Mouse (Mus musculus) embryonic stem cell, embryonic (primary cell): ENCODE data around the gene Med16.

ENCODE experiments used
- CTCF ChIA-PET, 4 experiments: fragments of 300-600 bp in 2 of 4; fragments of 350-600 bp in 2 of 4; sonication (Branson Sonifier 250); formaldehyde crosslinking; loops; one replicate each; lab custom pipeline; 2022; ENCODE audit warnings: inconsistent platforms in 2 of 4; lab: Charles Lee
- POLR2A ChIA-PET, 4 experiments: fragments of 300-600 bp in 2 of 4; fragments of 350-600 bp in 2 of 4; sonication (Branson Sonifier 250); formaldehyde crosslinking; loops; one replicate each; lab custom pipeline; 2022; ENCODE audit warnings: antibody characterized with exemption in 4 of 4, inconsistent platforms in 1 of 4; lab: Charles Lee

Med16 gene

GRCm38 (mm10) chr10:79936911-79937441 is 28.3 kb upstream of the Med16 start:
- ChIA-PET POLR2A (interaction anchor here in 2 of 4 experiments (0.5 to 1.4 kb wide), 4 partner anchors 17 to 83 kb away, joined by 3 to 4 read pairs (median 3); partner anchors contain the start of gene Ptbp1 (in 1 of the 2)), CTCF (interaction anchor here in 1 of 4 experiments (0.5 kb wide), 1 partner anchor 168 kb away, joined by 13 read pairs; no protein-coding TSS in a partner anchor)

DNA sequence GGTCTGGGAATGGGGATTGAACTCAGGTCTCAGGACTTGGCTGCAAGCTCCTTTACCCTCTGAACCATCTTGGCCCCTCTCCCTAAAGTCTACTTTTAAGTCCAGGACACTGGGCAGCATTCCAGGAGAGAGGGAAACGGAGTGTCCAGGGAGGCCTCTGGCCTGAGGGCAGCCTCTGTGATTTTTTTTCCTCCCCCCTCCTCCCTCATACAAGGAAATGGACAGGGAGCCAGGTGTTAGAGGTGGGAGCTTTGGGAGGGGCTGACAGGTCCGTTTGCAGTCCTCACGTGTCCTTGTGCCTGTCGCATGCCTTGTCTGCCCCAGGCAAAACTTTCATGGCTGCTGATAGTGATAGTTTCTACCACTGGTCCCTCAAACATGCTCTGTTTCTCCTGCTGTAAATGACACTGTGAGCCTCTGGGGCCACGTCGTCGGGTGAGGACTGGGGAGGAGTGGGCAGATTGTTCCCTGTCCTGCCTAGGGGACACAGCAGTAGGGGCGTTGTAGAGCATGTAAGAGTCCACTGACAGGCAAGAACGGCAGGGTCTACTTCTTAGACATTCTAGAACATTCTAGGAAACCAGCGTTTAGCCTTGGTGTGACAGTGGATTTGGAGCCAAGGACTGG is 27.7 kb upstream of the Med16 start:
- POLR2A ChIA-PET: interaction anchor here in 2 of 4 experiments (1.2 to 1.6 kb wide), 4 partner anchors 18 to 72 kb away, joined by 3 to 5 read pairs (median 4); partner anchors contain the start of gene Wdr18 (in 1 of the 2)
- CTCF ChIA-PET: interaction anchor here in 1 of 4 experiments (0.7 kb wide), 1 partner anchor 22 kb away, joined by 3 read pairs; no protein-coding TSS in a partner anchor

DNA sequence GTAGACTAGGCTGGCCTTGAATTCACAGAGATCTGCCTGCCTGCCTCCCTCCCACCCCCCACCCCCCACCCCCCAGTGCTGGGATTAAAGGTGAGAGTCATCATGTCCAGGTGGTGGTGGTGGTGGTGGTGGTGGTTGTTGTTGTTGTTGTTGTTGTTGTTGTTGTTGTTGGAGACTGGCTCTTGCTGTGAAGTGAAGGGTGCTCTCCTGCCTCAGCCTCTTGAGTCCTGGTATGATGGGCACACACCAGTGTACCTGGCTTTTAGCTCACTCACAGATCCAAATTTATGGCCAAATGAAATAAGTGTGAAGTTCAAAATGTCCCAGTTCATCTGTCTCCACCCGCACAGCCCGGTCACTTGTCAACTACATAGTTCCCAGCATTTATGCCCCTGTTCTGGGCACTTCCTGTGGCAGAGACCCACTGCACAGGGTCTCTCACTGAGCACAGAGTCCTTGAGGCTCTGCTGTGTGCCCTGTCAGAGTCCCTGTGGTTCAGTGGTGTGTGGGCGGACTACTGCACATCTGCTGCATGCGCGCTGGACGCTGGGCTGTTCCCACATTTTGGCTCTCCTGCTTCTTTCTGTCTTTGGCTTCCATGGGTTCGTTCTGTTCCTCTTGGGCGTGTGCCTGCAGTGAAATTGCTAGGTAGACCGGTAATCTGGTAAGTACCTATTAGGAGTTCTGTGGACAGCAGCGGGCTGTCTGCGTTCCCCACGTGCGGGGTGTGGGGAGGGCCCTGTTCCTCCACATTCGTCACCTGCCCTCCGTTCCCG is 26.3 kb upstream of the Med16 start:
- POLR2A ChIA-PET: interaction anchor here in 2 of 4 experiments (0.8 to 2.3 kb wide), 5 partner anchors 9 to 233 kb away, joined by 3 to 7 read pairs (median 5); partner anchors contain the start of genes Med16 (in 1 of the 2) and Wdr18 (in 1 of the 2)
- CTCF ChIA-PET: interaction anchor here in 1 of 4 experiments (0.7 kb wide), 1 partner anchor 321 kb away, joined by 3 read pairs; the partner anchor contains the start of gene C2cd4c

DNA sequence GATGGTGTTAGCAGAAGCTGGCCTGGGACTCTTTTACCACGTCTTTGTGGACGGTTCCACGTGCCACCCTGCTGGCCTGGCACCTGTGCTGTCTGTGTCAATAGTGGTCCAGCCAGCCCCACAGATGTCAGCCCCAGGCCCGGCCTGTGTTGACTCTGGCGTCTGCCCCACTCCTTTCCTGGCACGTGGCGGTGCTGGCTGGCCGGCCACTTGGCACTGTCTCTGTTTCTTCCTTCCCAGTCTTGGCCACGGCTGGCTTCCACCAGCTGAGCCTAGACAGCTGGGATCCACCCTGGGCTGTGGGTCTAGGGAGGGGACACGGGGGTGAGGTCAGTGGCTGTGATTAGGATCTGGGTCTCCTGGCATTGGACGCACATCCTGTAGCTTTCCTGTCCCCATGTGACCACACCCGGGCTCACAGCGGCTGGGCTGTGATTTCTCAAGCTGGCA is 25.6 kb upstream of the Med16 start:
- ChIA-PET CTCF (interaction anchor here in 1 of 4 experiments (0.7 kb wide), 1 partner anchor 320 kb away, joined by 3 read pairs; the partner anchor contains the start of gene C2cd4c), POLR2A (interaction anchor here in 2 of 4 experiments (1.5 to 2.3 kb wide), 4 partner anchors 25 to 233 kb away, joined by 3 to 7 read pairs (median 5); partner anchors contain the start of genes Med16 (in 1 of the 2) and Wdr18 (in 1 of the 2))

DNA sequence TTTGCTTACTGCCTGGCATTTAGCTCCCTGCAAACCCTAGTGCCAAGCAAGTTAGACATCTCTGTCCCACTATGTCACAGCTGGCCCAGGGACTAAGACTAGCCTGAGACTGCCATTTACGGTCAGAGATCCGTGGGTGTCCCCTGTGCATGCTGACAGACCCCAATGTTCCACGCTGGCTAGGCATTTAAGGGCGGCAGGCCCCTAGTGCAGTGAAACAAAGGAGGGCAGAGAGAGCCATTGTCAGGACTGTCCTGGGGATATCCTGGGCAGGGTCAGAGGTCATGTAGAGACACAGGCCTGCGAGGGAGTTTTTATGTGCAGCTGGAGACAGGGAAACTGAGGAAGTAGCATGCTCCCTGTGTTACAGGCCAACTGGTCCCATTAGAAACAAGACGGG is 25.1 kb upstream of the Med16 start:
- ChIA-PET POLR2A (interaction anchor here in 2 of 4 experiments (0.5 to 2.3 kb wide), 5 partner anchors 25 to 234 kb away, joined by 3 to 7 read pairs (median 4); partner anchors contain the start of genes Med16 (in 1 of the 2) and Wdr18 (in 1 of the 2)), CTCF (interaction anchor here in 1 of 4 experiments (1.4 kb wide), 1 partner anchor 9 kb away, joined by 4 read pairs; no protein-coding TSS in a partner anchor)

DNA sequence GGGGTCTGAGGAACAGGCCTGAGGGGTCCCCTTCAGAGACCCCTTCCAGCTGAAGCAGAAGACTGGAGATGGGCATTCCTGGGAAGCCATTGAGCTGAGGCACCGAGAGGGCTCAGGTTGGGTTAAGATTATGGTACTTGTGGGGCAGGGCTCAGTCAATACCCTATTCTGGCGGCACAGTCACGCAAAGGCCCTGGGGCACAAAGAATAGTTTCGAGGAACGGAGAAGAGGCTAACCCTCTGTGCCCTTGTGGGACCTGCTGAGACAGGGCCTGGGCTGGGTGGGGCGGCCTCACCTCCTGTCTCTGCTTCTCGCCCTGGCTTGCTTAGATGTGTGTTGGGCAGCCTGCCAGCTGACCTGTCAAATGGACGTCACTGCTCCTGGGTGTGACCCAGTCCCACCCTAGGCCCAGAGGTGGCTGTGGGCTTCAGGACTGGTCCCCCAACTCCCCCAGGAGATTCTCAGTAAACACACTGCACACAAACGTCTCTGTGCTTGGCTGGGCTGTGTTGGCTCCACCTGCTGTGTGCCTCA is 24.5 kb upstream of the Med16 start:
- ChIA-PET POLR2A (interaction anchor here in 3 of 4 experiments (0.6 to 2.3 kb wide), 7 partner anchors 17 to 235 kb away, joined by 3 to 7 read pairs (median 3); partner anchors contain the start of genes Kiss1r (in 1 of the 3), Med16 (in 1 of the 3), Ptbp1 (in 1 of the 3) and Wdr18 (in 1 of the 3)), CTCF (interaction anchor here in 3 of 4 experiments (0.5 to 1.4 kb wide), 3 partner anchors 9 to 232 kb away, joined by 3 to 4 read pairs (median 3); no protein-coding TSS in a partner anchor)

DNA sequence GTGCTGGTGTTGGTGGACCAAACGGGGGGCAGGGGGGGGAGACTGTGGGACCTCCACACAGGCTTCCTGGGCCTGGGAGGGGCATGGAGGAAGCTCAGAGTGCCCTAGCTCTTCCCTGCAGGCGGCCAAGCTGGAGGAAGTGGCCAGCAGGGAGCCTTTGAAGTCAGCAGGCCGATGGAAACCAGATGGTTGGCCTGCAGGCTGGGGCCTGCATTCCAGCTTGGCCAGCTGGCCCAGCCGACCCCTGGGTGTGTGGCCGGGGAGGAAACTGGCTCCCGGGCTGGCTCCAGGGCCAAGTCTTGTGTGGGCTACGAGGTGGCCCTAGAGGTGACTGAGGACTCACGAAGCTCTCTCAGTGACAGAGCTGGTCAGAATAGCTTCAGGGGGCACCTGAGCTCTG is 24.0 kb upstream of the Med16 start:
- CTCF ChIA-PET: interaction anchor here in 3 of 4 experiments (0.5 to 1.4 kb wide), 4 partner anchors 8 to 232 kb away, joined by 3 to 4 read pairs (median 3); partner anchors contain the start of gene Wdr18 (in 1 of the 3)

GRCm38 (mm10) chr10:79931797-79932196 is 23.1 kb upstream of the Med16 start:
- CTCF ChIA-PET: interaction anchor here in 1 of 4 experiments (1.3 kb wide), 1 partner anchor 28 kb away, joined by 3 read pairs; the partner anchor contains the start of gene Wdr18
- POLR2A ChIA-PET: interaction anchor here in 3 of 4 experiments (0.7 to 1.6 kb wide), 3 partner anchors 15 to 209 kb away, joined by 3 read pairs; partner anchors contain the start of genes Cbarp (in 1 of the 3) and Kiss1r (in 1 of the 3)

More for the DNA sequence above, 24.0 kb upstream of the Med16 start:
- POLR2A ChIA-PET: interaction anchor here in 3 of 4 experiments (0.6 to 2.3 kb wide), 7 partner anchors 16 to 235 kb away, joined by 3 to 7 read pairs (median 3); partner anchors contain the start of genes Kiss1r (in 1 of the 3), Med16 (in 1 of the 3), Ptbp1 (in 1 of the 3) and Wdr18 (in 1 of the 3)

DNA sequence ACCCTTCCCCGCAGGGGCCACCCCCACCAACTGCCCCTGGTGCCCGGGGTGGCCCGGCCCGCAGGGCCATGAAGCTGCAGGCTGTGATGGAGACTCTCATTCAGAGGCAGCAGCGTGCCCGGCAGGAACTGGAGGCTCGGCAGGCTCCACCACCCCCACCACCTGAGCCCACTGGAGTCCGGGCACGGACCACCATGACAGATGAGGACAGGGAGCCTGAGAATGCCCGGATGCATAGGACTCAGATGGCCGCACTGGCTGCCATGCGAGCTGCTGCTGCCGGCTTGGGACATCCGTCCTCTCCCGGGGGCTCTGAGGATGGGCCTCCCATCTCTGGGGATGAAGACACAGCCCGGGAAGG is 22.1 kb upstream of the Med16 start:
- CTCF ChIA-PET: interaction anchor here in 1 of 4 experiments (1.2 to 1.3 kb wide), 2 partner anchors 27 to 234 kb away, joined by 3 to 6 read pairs; no protein-coding TSS in a partner anchor
- POLR2A ChIA-PET: interaction anchor here in 1 of 4 experiments (1.1 kb wide), 1 partner anchor 200 kb away, joined by 3 read pairs; no protein-coding TSS in a partner anchor

DNA sequence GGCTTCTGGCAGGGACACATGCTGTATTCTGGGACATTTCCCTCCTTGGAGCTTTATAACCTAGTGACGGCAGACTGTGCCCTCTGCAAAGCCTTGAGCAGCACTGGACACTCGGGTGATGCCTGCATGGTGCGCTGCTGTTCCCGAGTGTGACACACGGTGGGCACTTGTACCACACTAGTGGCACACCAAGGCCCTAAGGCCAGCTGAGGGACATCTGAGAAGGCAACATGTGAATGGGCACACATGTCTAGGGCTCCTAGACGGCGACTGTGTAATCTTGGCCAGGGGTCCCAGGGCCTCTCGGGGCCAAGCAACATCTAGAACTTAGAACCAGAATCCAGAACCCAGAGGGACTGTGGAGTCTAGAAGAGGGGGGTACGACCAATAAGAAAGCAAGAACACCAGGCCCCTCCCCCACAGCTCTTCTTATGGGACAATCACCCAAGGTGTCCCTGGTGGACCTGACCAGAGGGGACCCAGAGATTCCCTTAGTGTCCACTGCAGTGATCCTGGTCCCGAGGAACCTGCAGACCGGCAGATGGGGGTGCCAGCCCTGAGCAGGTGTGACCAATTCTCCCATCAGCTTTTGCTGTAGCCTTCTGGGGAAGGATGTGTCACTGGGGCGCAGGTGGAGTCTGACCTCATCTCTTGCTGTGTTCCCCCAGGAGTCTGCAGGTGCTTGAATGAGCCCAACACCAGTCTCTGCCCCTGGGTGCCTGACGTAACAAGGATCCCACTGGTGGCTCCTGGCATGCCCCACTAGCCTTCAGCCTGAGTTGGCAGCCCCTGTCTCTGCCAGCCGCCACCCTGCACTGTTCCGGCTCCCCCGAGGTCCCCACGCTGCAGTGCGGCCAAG is 21.5 kb upstream of the Med16 start:
- POLR2A ChIA-PET: interaction anchor here in 3 of 4 experiments (0.6 to 1.2 kb wide), 4 partner anchors 21 to 238 kb away, joined by 3 to 4 read pairs (median 3); partner anchors contain the start of gene Med16 (in 1 of the 3)
- CTCF ChIA-PET: interaction anchor here in 2 of 4 experiments (0.6 to 1.3 kb wide), 5 partner anchors 27 to 235 kb away, joined by 3 to 7 read pairs (median 4); partner anchors contain the start of gene Wdr18 (in 1 of the 2)

DNA sequence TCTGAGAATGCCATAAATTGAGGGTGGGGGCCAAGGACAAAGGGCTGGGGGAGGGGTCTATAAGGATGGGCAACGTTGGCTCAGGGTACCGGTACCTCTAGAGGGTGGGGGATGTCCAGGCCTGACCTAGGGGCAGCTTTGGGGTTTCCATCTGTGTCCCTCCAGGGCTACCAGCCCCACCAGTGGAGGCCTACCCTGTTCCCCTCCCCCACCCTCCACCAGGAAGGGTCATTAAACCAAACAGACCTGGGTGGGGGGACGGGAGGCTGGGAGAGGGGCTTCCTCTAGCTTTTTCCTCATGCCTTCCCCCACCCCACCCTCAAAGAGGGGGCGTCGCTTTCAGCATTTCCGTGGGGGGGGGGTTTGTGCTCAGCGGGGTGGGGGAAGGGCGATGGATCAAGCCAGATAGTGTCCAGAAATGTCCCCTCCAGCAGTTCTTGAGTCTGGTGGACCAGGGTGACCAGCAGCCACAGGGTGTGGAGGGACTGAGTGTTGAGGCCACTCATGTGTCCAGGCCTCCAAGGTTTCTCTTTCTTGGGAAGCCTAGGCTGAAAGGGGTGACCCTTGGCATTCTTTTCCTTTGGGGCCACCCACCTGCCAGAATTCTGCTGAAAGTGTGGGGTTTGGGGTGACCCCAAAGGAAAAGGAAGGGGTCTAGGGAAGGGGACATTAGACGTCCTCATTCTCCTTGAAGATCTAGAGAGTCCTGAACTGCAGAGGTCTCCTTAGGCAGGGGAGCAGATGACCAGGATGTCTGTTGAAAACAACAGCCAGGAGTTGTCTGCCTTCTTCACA is 20.4 kb upstream of the Med16 start:
- CTCF ChIA-PET: interaction anchor here in 2 of 4 experiments (0.6 to 0.7 kb wide), 3 partner anchors 75 to 446 kb away, joined by 3 to 7 read pairs (median 4); no protein-coding TSS in a partner anchor

DNA sequence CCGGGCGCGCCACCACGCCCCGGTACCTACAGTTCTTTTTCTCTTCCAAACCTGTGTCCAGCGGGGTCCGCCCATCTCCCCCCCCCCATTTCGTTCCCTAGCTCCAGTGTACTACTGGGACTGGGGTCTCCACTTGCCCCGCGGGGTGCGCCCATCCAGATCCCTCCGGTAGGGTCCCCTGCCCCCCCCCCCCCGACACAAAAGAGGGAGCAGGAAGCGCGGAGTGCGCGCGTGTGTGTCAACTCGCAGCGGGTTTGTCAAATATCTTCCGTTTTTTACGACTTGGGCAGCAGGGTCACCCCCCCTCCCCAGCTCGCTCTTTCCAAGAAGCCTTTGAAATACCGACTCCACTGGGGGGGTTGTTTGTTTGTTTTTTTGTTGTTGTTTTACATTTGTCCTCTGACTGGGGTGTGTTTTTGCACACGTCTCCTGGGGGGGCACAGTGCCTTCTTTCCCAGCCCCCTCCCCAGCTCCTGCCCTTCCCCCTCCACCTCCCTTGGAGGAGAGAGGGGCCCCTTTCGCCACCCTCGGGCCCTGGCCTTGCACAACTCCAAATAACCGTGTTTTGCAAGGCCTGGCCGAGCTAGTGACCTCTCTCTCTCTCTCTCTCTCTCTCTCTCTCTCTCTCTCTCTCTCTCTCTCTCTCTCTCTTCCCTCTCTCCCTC is 19.4 kb upstream of the Med16 start:
- CTCF ChIA-PET: interaction anchor here in 3 of 4 experiments (0.6 to 1.2 kb wide), 14 partner anchors 12 to 710 kb away, joined by 3 to 18 read pairs (median 4); no protein-coding TSS in a partner anchor

More for the DNA sequence above, 20.4 kb upstream of the Med16 start:
- POLR2A ChIA-PET: interaction anchor here in 3 of 4 experiments (0.5 to 2.3 kb wide), 10 partner anchors 11 to 1241 kb away, joined by 3 to 8 read pairs (median 4); partner anchors contain the start of genes Med16 (in 2 of the 3) and Atp8b3 (in 1 of the 3)

DNA sequence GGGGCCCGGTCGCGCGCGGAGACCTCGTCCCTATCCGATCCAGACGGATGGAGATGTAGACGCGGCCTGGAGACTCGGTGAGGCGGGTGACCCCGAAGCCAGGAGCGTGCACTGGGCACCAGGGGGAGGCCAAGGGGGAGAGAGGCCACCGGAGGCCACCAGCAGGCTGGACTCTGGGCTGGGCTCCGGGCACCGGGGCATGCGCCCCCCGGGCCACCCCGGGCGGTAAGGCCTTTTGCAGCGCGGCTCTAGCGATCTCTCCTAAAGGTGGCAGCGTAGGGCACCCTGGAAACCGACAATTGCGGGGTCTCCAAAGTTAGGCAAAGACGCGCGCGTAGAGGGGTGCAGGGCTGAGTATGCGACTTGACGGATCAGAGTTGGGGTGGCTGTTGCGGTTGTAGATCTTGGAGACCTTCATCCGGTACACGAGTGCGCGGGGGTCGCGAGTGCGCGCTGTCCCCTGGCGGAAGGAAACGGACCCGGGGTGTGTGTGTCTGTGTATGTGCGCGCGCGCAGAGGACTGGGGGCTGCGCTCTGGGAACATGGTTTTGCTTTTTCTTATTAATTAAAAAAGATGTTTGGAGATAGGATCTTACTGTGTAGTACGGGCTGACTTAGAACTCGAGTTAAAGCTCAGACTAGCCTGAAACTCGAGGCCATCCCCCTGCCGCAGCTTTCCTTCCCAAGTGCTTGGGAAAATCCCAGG is 18.8 kb upstream of the Med16 start:
- ChIA-PET CTCF (interaction anchor here (0.6 to 3.4 kb wide), 10 partner anchors 11 to 710 kb away, joined by 3 to 19 read pairs (median 3); no protein-coding TSS in a partner anchor), POLR2A (interaction anchor here in 3 of 4 experiments (0.6 to 2.8 kb wide), 25 partner anchors 11 to 1618 kb away, joined by 3 to 16 read pairs (median 4); partner anchors contain the start of genes Med16 (in 2 of the 3), Kiss1r (in 1 of the 3), Mum1 (in 1 of the 3) and Stk11 (in 1 of the 3))

More for the DNA sequence above, 19.4 kb upstream of the Med16 start:
- POLR2A ChIA-PET: interaction anchor here in 3 of 4 experiments (0.6 to 2.8 kb wide), 25 partner anchors 10 to 1618 kb away, joined by 3 to 16 read pairs (median 4); partner anchors contain the start of genes Med16 (in 2 of the 3), Atp8b3 (in 1 of the 3), Kiss1r (in 1 of the 3) and Mum1 (in 1 of the 3)
